Mouse (Mus musculus) olfactory bulb, adult 2 months (tissue): ENCODE data around the gene Pmel. TPM values are rescaled to one million over a fixed set of nuclear protein-coding genes. Genes with fewer than 3 reads are reported as not detected.

ENCODE experiments used
- H3K27ac ChIP-seq: fragments of 200-500 bp; 2 replicates; pipeline ENCODE4 v1.5.1; 2012; ENCODE audit warnings: low read depth, low read length; ENCODE audit not compliant: insufficient read depth
- H3K4me1 ChIP-seq: fragments of 200-500 bp; 2 replicates; pipeline ENCODE4 v1.6.1; 2012; ENCODE audit warnings: low read length; ENCODE audit not compliant: control insufficient read depth, insufficient read depth
- H3K4me3 ChIP-seq: fragments of 200-500 bp; 2 replicates; pipeline ENCODE4 v1.5.1; 2012; ENCODE audit warnings: mild to moderate bottlenecking, low read depth, low read length, moderate library complexity; ENCODE audit not compliant: insufficient read depth
- CTCF ChIP-seq: fragments of 200-500 bp; IDR thresholded peaks from 2 replicates; pipeline ENCODE4 v1.5.1; 2012; ENCODE audit warnings: low read depth, mild to moderate bottlenecking, low read length, moderate library complexity; ENCODE audit not compliant: insufficient read depth
- POLR2A ChIP-seq: fragments of 200-500 bp; IDR thresholded peaks from 2 replicates; pipeline ENCODE4 v1.6.1; 2012; ENCODE audit warnings: mild to moderate bottlenecking, low read depth, low read length, moderate library complexity; ENCODE audit not compliant: insufficient read depth
- WGBS: fragments of 180-500 bp; shearing (Covaris S2); methylation state at CpG from one replicate; pipeline ENCODE4 v1.1.7; 2018; 5-methylcytosine and 5-hydroxymethylcytosine counted together
- polyA plus RNA-seq: library from polyadenylated mRNA; stranded (reverse); fragments of >200 nt; gene quantifications from 2 replicates; pipeline ENCODE4 v1.2.4, GENCODE M21; 2012; ENCODE audit warnings: low replicate concordance; ENCODE audit not compliant: missing spikeins, insufficient read depth, insufficient read length

The Pmel gene
- polyA plus RNA-seq, 1 experiment, result not detected

DNA sequence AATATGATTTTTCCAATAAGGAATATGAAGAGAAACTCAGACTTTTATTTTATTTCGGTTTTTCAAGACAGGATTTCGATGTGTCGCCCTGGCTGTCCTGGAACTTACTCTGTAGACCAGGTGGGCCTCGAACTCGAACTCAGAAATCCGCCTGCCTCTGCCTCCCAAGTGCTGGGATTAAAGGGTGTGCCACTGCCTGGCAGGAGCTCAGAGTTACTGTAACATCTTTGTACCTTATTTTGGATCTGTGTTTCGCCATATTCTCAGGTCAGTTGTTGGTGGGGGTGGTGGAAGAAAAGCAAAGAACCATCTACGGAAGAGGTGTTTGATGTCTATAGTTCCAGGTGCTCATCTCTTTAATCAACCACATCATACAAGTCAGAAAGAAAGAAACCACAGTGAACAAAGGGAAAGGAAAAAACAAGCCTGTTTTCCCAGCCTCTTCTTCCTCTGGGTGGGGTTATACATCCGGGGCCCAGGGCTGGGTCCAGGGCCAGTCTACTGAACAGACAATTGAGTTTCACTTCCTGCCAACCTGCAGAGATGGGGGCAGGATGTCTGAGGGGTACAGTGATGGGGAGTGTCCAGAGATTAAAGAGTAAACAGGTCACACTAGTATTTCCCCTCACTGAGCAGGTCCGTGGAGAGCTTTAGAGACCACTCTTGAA lies 42.1 kb downstream of the Pmel start:
- Histone ChIP-seq H3K4me3 (no peak overlapping the region), H3K27ac (no peak overlapping the region), H3K4me1 (peaks cover 12% of the 10 kb centered on the region)
- 92% methylated on average over 10 of the region's 10 CpGs for WGBS
- no peak for TF ChIP-seq CTCF
- TF ChIP-seq POLR2A, result no peak

GRCm38 (mm10) chr10:128746972-128747645 lies 43.1 kb downstream of the Pmel start:
- Histone ChIP-seq H3K27ac (peak overlapping the region; percentile 92), H3K4me3 (peak overlapping the region; percentile 91), H3K4me1 (peaks cover 12% of the 10 kb centered on the region)
- no peak for TF ChIP-seq CTCF
- TF ChIP-seq POLR2A, result no peak
- WGBS, result 46% methylated on average over 9 of the region's 9 CpGs

- Histone ChIP-seq H3K27ac (peak within 1 kb of the TSS; percentile 92), H3K4me3 (peak within 1 kb of the TSS; percentile 91), H3K4me1 (peaks cover 12% of the 10 kb centered on the region)
- no peak for TF ChIP-seq POLR2A
- TF ChIP-seq CTCF, result peak; percentile 16; the same call in 1 of the 2 replicates
- WGBS, result under 1% methylated on average over 36 of the region's 36 CpGs
Measured at GRCm38 (mm10) chr10:128747646-128748251, 43.8 kb downstream of the Pmel start, which contains the start of gene Pym1. Gene Pym1, plus strand, starts transcription at chr10:128747889.

DNA sequence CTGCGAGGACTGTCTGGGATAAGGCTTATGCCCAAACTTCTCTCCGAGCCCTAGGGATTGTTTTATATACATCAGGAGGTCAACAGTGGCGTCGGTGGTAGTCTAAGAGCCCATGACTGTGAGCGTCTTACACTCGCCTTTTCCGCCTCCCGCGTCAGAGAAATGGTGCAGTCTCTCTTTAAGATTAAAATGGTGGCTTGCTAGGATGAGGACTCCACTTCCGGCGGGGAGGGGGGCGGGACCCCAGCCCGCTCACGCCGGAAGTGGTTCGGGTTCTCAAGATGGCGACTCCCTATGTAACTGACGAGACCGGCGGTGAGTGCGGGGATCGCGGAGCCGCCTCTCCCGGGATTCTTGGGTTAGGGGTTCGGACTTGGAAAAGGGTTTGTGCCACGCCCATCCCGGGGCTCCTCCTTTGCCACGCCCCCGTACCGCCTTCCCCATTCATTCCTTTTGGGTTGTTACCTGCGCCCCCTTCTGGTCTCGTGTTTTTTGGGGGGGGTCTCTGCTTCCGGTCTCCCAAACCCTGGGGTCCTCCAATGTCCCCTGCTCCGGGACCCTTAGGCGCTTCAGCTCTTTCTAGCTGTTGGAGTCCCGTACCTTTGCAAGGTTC lies 44.4 kb downstream of the Pmel start:
- peak overlapping the region; percentile 91 for H3K4me3 ChIP-seq
- peak; percentile 63; the same call in 1 of the 2 replicates for TF ChIP-seq CTCF
- TF ChIP-seq POLR2A, result peak; percentile 45; the same call in 1 of the 2 replicates
- peak overlapping the region; percentile 92 for H3K27ac ChIP-seq
- WGBS, result under 1% methylated on average over 37 of the region's 37 CpGs
- peaks cover 12% of the 10 kb centered on the region for H3K4me1 ChIP-seq

Other genes with a start within 250 kb of the Pmel start
- gene Smarcc2, start 244.9 kb upstream of the Pmel start, polyA plus RNA-seq, result 236 and 251 TPM in 2 replicates
- not detected in 2 replicates for gene Myl6, start 210.1 kb upstream of the Pmel start, polyA plus RNA-seq
- gene Myl6b, start 205.5 kb upstream of the Pmel start, polyA plus RNA-seq, result not detected in 2 replicates
- not detected in 2 replicates for gene Esyt1, start 178.3 kb upstream of the Pmel start, polyA plus RNA-seq
- gene Zc3h10, start 156.4 kb upstream of the Pmel start, polyA plus RNA-seq, result not detected in 2 replicates
- gene Rpl41, start 154.9 kb upstream of the Pmel start, polyA plus RNA-seq, result not detected in 2 replicates
- gene Pa2g4, start 138.2 kb upstream of the Pmel start, polyA plus RNA-seq, result not detected in 2 replicates
- not detected in 2 replicates for gene Erbb3, start 114.5 kb upstream of the Pmel start, polyA plus RNA-seq
- not detected in 2 replicates for gene Rps26, start 77.4 kb upstream of the Pmel start, polyA plus RNA-seq
- not detected in 2 replicates for gene Ikzf4, start 58.2 kb upstream of the Pmel start, polyA plus RNA-seq
- gene Suox, start 30.1 kb upstream of the Pmel start, polyA plus RNA-seq, result not detected in 2 replicates
- not detected in 2 replicates for gene Rab5b, start 7.9 kb upstream of the Pmel start, polyA plus RNA-seq
- gene Cdk2, start 836 bp downstream of the Pmel start, polyA plus RNA-seq, result not detected in 2 replicates
- 167 TPM in 1 of 2 replicates, not detected in the other for gene Dgka, start 40.7 kb downstream of the Pmel start, polyA plus RNA-seq
- not detected in 2 replicates for gene Pym1, start 43.7 kb downstream of the Pmel start, polyA plus RNA-seq
- gene Mmp19, start 86.7 kb downstream of the Pmel start, polyA plus RNA-seq, result not detected in 2 replicates
- not detected in 2 replicates for gene Dnajc14, start 99.9 kb downstream of the Pmel start, polyA plus RNA-seq
- gene Tmem198b, start 100.2 kb downstream of the Pmel start, polyA plus RNA-seq, result not detected in 2 replicates
- gene Sarnp, start 113.1 kb downstream of the Pmel start, polyA plus RNA-seq, result not detected in 2 replicates
- gene Ormdl2, start 117.5 kb downstream of the Pmel start, polyA plus RNA-seq, result not detected in 2 replicates
- gene Gdf11, start 187.5 kb downstream of the Pmel start, polyA plus RNA-seq, result not detected in 2 replicates
- gene Cd63, start 196.8 kb downstream of the Pmel start, polyA plus RNA-seq, result not detected in 2 replicates
- not detected in 2 replicates for gene Rdh5, start 218.7 kb downstream of the Pmel start, polyA plus RNA-seq
- gene Bloc1s1, start 219.8 kb downstream of the Pmel start, polyA plus RNA-seq, result not detected in 2 replicates
- not detected in 2 replicates for gene Itga7, start 229.6 kb downstream of the Pmel start, polyA plus RNA-seq